Mouse (Mus musculus) lung, postnatal 25 days (tissue): ENCODE results near the gene Klhl20.
"Not testable (repeated sequence)": the region's sequence is repeated elsewhere in the genome, so short reads cannot be mapped to it uniquely, and the experiment has no call there.

ENCODE experiments used
- DNase-seq: peaks from one replicate; pipeline ENCODE4 v3.0.0; 2022; ENCODE audit warnings: low spot score

The Klhl20 gene

DNA sequence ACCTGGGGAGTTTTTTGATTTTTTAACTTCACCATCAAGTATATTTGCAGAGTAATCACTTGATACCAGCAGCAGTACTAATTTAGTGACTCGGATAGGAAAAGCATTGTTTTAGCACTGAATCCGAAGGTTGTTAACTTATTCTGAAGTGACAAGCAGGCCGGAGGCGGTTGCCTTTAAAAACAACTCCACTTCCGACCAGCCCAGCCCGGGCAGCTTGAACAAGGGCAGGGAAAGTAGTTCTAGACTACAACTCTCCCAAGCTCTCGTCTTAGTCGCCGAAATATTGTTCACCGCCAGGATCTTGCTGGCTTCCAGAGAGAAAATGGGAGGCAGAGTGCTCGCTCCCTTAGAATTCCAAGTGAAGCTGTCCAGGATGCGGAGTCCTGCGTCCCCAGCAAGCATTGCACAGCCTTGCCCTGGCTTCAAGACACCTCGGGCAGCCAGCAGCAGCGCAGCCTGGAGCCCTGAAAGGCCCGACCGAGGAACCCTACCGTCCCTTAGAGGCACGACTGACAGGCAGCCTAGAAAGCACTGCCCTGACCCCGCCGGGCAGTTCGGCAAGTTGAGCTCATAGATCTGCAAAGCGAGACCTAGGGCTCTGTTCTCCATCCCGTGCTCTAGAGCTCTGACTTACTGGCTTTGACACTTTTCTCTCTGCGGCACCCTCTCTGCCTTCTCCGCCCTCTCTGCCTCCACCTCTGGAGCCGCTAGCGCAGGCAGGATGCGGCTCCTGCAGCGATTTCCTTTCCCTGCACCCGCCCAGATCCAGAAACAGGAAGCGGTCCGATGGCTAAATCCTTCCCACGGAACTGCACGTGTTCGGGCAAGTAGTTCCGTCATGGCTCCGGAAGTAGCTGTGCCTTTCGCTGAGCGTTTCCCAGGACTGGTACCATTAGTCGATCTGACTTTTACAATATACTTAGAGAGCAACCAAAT is at the start of gene Klhl20:
Gene Klhl20 (minus strand): TSS at position 786 of the 939 bp plus-strand sequence.
- DNase-seq = peak; percentile 93

DNA sequence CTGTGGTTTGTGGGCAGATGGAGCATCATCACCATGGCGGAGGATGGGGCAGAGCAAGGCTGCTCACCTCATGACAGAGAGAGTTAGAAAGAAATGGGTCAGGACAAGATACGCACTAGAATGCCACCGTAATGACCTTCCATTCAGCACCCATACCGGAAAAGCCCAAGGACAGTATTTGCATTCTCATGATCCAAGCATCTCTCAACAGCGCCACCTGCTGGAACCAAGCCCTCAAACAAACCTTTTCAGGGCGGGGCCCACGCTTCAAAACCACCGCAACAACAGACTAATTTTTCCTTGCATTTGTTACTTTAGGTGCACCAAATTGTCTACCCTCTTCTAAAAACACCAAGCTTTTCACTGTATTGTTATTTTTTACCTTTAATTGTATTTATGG is 49.4 kb upstream of the Klhl20 start:
- peak; percentile 43 for DNase-seq

DNA sequence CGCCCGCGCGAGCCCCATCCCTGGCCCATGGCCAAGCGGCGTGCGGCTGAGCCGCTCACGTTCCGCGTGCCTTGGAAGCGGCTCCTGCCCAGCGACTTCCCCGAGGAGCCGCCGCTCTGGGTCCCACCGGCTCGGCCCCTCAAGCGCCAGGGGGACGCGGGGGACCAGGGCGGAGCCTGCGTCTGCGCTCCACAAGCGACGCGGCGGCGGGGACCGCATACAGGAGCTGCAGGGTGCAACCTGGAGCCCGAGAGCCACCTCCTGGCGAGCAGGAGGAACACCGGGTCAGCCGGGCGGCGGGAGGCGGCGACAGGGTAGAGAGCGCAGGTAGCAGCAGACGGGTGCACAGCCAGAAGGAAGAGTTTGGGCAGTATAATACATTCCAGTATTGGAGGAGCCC is 39.3 kb upstream of the Klhl20 start:
- DNase-seq = peak; percentile 63

- DNase-seq = no peak
Measured at GRCm38 (mm10) chr1:161160266-161160665, 29.0 kb upstream of the Klhl20 start.

GRCm38 (mm10) chr1:161159214-161159613 is 27.9 kb upstream of the Klhl20 start, which contains the start of gene Tex50:
TSS of gene Tex50 (minus strand) at chr1:161159314.
- no peak for DNase-seq

DNA sequence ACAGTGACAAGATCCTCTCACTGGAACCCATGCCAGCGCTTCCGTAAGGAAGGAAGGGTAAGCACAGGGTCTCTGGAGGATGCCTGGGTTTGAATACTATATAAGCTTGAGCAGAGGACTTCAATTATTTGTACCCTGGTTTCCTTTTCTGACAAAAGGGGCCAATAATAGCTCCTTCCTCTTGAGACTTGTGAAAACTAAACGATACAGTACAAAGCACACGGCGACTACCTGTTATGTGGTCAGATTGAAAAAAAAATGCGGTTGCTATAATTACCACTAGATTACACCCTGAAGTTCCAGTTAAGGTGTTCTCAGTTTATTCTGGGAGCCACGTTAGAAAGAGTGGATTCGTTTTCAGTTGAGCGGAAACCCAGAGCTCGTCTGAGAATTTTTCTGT is 25.2 kb upstream of the Klhl20 start:
- peak; percentile 14 for DNase-seq

DNA sequence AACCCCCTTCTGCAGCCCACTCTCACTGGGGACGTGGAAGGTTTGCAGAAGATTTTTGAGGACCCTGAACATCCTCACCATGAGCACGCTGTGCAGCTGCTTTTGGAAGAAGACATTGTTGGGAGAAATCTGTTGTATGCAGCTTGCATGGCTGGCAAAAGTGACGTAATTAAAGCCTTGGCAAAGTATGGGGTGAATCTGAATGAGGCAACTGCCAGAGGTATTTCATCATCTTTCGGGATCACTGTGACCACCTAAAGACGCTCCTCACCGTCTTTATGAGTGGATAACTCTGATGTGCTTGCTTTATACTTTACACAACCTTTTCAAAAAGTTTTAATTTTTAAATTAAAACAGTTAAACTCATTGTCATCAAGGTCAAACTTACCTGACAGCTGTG is 19.8 kb upstream of the Klhl20 start:
- DNase-seq = no peak

GRCm38 (mm10) chr1:161147888-161148287 is 16.6 kb upstream of the Klhl20 start:
- no peak for DNase-seq

DNA sequence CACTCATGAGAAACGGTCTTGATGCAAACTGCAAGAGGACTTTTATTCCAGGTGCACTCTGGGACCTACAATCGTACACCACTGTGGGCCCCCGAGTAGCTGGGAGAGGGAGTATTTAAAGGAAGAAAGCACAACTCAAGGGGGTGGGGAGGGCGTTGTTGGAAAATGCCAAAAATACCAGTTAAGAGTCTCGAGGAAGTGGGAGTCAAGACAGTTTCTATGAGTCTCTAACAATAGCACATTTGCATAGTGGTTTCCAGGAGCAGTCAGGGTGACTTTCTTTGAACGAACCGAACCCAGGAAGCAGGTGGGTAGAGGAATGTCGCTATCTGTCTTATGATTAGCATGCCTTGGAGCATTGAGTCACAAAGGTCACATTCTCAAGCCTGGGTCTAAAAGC is 14.3 kb upstream of the Klhl20 start:
- not testable (repeated sequence) for DNase-seq

DNA sequence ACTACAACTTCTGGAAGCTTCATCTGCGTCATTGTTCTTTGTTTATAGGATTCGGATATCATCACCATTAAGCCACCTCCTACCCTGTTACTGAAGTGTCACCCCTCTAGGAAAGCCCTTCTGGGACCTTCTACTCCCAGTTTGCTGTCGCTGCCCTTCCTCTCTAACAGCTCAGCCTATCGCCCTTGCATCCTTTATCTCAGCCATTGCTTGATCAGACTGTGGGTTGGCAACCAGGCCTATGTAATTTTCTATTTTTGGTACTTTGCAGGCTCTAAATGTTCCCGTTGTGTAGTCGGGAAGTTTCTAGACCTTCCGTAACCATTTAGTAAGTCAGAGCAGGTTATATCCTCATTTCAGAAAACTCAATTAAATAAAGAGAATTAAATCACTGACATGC is 11.9 kb upstream of the Klhl20 start:
- no peak for DNase-seq

DNA sequence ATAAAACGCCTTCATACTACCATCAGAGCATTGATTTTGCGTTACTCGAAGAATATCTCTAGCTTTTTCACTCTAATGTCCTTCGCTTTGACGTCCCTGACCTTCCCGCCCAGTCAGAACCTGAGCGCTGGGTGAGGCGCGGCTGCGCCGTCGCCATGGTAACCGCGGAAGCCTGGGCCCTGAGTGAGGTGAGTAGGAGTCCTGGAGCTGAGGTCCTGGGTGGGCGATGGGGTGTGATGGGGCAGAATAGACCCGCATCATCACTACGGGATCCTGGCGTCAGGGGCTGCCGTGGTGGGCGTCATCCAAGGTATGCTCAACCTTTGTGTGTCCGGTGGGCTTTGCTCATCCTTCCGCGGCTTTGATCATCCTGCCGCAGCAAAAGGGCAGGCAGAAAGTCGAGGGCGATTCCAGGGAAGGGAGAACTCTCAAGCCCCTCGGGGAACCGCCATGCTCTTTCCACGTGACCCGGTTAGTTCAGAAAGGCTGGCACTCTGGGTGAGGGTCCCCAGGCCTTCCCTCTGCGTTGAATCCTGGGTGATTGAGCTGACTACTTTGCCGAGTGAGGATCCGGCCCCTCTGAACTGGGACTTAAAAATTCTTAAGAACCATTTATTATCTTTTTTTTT is 11.3 kb upstream of the Klhl20 start, which contains the start of gene Ankrd45:
Gene Ankrd45 (plus strand): TSS at position 161 of the 629 bp plus-strand sequence.
- DNase-seq = no peak

DNA sequence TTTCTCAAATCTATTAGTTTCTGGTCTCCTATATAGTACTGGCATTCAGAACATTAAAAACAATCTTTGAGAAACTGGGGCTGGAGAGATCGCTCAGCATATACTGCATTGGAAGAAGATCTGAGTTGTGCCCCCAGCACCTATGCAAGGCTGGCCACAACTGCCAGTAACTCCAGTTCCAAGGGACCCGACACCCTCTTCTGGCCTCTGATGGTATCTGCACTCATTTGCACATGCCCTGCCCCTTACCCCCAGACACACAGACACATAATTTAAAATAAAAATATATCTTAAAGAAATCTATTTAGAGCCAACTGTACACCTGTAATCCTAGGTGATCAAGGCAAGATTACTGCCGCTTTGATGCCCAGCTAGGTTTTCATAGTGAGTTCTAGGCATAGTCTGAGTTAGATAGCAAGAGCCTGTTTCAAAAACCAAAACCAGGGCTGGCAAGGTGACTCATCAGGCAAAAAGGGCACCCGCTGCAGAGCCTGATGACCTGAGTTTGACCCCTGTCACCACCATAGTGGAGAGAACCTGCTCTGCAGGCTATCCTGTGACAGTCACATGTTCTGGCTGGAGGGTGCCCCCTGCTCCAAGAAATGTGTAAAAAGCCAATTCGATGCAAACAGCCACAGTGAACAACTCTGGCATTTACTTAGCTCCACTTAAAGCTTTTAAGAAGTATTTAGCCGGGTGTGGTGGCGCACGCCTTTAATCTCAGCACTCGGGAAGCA is 8.9 kb upstream of the Klhl20 start:
- no peak for DNase-seq

GRCm38 (mm10) chr1:161139496-161139895 is 8.2 kb upstream of the Klhl20 start:
- no peak for DNase-seq

GRCm38 (mm10) chr1:161126461-161126860 is 4.8 kb downstream of the Klhl20 start:
- no peak for DNase-seq

- DNase-seq = no peak
Measured at GRCm38 (mm10) chr1:161122661-161123418, 8.5 kb downstream of the Klhl20 start.

DNA sequence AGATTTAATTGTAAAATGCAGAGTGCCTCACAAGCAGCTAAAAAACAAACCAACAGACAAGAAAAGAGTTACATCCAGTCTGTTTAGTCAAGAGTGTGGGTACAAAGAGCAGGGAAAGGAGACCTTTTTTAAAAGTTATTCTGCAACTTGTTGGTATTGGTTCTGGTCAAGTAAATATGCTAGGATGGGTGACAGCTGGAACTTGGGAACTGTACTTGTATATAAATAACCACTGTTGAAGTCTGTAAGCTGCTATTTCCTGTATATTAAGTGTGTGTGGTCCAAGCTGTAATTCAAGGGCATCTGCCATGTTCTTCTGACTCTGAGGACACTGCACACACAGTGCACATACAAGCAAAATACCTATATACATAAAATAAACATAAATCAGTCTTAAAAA is 16.7 kb downstream of the Klhl20 start:
- no peak for DNase-seq

DNA sequence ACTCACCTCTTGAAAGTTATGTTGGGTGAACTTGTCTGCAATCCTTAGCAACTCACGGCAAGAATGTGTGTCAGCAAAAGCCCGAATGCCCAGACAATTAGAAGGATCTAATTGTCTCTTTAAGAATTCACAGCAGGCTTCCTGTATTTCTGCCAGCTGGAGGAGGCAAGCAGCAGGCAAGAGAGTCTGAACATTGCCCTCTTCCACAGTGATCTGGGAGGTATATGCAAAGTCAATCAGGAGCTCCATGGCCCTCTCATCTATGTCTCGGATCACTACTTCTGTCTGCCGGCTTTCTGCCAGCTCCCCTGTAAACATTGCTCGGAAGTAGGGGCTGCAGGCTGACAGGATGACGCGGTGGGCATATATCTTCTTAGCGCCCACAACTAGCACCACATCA is 22.1 kb downstream of the Klhl20 start:
- DNase-seq = no peak

DNA sequence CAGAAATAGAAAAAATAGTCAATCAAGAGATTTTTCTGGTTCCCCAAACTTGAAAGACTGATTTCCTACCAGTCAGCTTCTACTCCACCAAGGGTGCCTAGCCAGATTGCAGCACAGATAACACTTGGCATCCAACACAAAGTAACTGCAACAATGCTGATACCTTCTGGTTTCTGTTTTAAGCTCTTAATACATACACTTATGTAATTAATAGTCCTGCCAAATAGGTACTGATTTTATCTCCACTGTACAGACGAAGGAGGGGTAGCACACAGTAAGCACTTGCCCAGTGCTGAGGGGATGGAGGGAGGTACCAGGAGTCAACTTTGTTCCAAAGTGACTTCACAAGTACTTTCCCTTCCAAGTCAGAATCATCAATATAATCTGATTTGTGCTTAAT is 27.5 kb downstream of the Klhl20 start:
- DNase-seq = no peak

- DNase-seq = no peak
Measured at GRCm38 (mm10) chr1:161099721-161100405, 31.4 kb downstream of the Klhl20 start.

- no peak for DNase-seq
Measured at GRCm38 (mm10) chr1:161077243-161077642, 54.1 kb downstream of the Klhl20 start.

GRCm38 (mm10) chr1:161076238-161076637 is 55.1 kb downstream of the Klhl20 start:
- DNase-seq = no peak
